Mouse (Mus musculus): Measurements from ENCODE around the gene Fgf14.
"Not testable (repeated sequence)": the region's sequence is repeated elsewhere in the genome, so short reads cannot be mapped to it uniquely, and the experiment has no call there.

Gene Fgf14

GRCm38 (mm10) chr14:124676506-124677177, at the start of gene Fgf14:
Fgf14 (minus strand) TSS chr14:124677127.
- no peak for DNase-seq (ENCODE audit: low spot score)

DNA sequence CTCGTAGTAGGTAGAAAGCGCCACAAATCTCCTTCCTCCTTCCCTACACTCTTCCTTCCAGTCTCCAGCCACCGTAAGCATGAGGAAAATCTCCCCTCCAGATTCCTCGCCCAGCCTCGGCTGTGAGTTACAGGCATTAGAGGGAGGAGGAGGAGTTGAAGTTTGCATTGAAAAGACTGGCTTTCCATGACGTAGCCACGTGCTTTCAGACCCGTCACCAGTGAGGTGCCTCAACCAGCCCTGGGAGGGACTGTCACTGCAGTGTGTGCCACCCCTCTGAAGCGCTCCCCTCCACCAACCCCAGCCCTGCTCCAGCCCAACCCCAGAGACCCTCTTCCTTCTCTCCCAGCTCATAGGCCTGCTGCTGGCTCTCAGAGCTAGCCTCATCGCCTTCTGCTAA, 452 bp upstream of the Fgf14 start:
- no peak for DNase-seq (ENCODE audit: low spot score)

DNA sequence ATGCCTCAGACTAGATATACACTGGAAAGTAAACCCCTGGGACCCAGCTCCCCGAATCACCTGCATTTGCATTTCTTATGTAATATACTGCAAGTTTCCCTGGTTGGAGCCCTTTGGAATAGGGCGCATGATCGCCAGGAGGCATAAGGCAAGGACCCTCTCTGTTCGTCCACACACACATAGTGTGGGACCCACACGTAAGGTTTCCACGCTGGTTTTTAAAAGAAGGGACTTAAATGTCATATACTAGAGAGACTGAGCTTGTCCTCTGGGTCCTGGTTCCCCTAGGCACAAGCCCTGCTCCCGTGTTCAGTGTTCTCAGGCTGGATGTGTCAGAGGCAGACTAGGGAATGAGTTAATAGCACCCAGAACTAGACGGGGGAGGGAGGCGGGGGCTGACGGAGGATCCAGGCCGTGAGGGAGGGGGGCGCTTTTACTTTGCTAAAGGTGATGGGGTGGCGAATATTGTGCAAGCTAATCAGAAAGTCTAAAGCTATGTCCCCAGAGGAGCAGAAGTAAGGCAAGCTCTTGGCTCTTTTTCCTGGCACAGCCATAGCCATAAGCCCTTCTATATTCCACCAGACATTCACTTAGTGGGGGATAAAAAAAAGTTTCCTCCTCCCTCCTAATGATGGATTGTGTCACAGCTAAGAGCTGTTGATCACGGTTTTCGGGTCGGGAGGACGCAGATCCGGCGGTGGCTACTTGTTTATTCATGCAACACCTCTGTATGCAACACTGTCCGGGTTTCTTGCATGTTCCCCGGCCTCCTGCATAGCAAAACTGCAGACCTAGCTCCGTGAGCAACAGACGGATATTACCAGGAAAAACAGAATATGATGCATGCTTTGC, 1.0 kb downstream of the Fgf14 start:
- DNase-seq (ENCODE audit: low spot score), result no peak

DNA sequence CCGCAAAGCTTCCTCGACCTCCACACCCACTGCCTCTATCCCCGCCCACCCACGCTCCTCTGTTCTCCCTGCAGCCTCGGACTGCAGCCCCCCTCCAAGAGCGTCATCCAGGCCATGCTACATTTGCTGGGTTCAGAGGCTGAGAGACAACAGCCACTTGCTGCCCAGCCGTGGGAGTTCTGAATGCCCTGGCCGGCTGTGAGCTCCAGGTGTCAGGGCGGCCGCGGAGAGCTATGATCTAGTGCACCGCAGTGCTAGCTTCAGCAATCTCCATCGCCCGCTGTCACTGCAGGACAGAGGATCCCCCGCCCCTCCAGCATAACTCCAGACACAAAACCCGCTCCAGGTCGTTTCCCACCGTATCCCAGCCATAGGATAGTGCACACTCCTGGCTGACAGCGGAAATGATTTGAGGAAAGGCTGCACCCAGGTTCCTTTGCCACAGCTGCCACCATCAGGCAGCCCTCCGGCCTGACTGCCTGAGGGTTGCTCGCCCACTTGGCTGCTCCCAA, 1.7 kb downstream of the Fgf14 start:
- DNase-seq (ENCODE audit: low spot score), result no peak

GRCm38 (mm10) chr14:124674536-124675141, 2.3 kb downstream of the Fgf14 start:
- DNase-seq (ENCODE audit: low spot score), result no peak

GRCm38 (mm10) chr14:124669739-124670138, 7.2 kb downstream of the Fgf14 start:
- DNase-seq (ENCODE audit: low spot score), result no peak

GRCm38 (mm10) chr14:124642822-124643221, 34.1 kb downstream of the Fgf14 start:
- no peak for DNase-seq (ENCODE audit: low spot score)

GRCm38 (mm10) chr14:124634881-124635280, 42.0 kb downstream of the Fgf14 start:
- no peak for DNase-seq (ENCODE audit: low spot score)

- no peak for DNase-seq (ENCODE audit: low spot score)
Measured at GRCm38 (mm10) chr14:124613473-124613872, 63.5 kb downstream of the Fgf14 start.

- DNase-seq (ENCODE audit: low spot score), result no peak
Measured at GRCm38 (mm10) chr14:124606036-124606711, 70.8 kb downstream of the Fgf14 start.

DNA sequence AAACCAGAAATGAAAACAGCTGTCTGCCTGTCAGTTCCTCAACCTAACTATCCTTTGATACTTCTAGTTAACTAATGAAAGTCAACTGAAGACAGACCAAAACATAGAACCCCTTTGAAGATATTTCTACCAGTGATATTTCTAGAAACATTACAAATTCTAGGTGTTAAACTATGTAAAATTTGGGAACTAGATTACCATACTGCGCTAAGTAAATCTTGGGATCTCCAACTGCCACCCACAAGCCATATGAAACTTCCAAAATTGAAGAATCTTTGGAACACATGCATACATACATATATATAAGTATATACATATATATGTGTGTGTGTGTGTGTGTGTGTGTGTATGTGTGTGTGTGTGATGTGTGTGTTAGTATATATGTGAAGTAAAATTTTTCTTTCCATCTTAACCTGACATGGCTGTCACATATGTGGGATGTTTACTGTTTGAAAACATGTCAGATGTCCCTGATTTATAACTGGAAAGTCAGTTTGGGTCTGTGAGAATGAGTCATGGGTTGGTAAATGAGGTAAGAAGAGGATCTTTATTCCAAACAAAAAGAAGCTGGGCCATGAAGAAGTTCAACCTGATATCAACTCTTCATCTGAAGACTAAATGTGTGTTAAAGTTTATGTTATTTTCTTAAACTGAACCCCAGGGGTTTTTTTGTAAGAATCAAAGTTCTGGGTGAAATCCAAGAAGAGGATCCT, 71.7 kb downstream of the Fgf14 start:
- DNase-seq (ENCODE audit: low spot score), result no peak

GRCm38 (mm10) chr14:124576571-124576970, 100.4 kb downstream of the Fgf14 start:
- no peak for DNase-seq (ENCODE audit: low spot score)

DNA sequence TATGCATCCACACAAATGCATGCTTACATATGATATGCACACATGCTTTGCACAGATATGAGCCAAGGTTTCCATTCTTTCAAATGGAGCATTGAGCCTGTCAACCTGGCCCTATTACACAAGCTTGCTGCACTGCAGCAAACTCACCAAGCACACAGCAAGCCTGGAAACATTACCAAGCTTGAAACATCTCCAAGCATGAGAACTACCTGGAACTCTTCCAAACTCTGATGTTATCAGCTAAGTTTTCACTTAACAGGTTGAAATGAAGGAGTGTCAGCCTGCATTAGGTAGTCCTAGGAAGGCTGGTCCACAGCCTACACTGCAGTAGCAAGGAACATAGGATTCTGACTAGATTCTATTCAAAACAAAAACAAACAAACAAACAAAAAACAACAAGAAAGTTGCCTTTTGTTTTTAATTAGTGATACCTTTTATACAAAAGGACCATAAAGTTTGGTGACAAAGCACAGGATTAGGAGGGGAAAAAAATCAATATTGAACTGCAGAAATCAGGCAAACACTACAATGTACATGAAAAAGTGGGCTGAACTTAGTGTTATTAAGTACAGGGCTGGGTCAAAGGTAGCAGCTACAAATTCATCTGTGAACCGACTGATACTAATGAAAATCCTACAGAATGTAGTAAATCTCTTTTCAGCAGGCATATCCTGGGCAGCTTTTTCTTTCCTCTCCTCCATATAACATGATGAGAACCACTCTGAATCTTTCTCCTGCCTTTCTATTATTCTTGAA, 101.6 kb downstream of the Fgf14 start:
- DNase-seq (ENCODE audit: low spot score), result no peak

DNA sequence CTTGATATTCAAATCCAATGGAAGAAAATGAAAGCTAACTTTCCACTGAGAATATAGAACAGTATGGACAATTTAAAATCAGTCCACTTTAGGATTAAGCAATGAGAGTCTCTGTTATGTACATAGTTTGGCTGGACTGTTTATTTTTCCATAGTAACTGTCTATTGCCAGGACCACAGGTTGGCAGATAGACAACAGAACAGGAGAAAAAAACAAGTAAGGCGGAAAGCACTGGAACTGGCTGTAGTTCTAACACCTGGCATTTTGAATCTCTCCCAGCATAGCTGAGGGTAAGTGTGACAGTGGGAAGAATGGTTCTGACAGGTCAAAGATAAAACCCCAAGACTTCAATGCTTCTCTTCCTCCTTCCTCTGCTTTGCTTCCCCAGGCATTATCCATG, 110.5 kb downstream of the Fgf14 start:
- DNase-seq (ENCODE audit: low spot score), result no peak

DNA sequence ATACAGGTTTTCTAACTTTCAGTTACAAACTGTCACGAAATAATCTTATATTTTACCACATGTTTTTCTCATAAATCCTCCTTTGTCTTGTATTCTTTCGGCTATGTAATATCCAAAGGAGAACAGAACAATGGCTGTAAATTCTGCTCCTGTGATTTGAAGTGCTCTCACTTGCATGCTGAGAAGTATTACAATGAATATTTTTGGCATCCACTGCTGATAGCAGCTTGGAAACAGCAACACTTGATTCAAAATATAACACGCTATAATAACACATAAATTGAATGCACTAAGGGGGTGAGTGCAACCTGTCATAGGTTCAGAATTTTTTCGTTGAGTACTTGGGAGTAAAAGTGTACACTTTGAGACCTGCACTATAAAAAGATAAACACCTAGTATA, 115.4 kb downstream of the Fgf14 start:
- DNase-seq (ENCODE audit: low spot score), result no peak

DNA sequence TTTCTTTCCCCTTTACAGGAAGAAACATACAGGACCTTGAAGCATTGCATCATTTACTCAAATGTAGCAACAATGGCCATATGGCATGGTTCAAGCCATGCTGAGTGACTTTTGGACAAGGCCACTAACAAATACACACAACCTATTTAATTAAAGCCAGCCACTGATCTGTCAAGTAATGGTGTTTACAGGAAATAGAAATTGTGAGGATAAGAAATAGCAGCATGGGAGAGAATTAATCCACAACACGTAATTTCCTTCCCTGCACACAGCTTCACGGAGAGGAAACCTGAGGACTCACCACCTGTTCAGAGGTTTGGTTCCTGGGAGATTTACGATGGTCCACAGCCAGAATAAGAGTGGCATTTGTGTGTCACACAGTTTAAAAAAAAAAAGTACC, 140.8 kb downstream of the Fgf14 start:
- no peak for DNase-seq (ENCODE audit: low spot score)

- DNase-seq (ENCODE audit: low spot score), result not testable (repeated sequence)
Measured at GRCm38 (mm10) chr14:124535376-124535775, 141.6 kb downstream of the Fgf14 start.

GRCm38 (mm10) chr14:124532051-124532450, 144.9 kb downstream of the Fgf14 start:
- no peak for DNase-seq (ENCODE audit: low spot score)

DNA sequence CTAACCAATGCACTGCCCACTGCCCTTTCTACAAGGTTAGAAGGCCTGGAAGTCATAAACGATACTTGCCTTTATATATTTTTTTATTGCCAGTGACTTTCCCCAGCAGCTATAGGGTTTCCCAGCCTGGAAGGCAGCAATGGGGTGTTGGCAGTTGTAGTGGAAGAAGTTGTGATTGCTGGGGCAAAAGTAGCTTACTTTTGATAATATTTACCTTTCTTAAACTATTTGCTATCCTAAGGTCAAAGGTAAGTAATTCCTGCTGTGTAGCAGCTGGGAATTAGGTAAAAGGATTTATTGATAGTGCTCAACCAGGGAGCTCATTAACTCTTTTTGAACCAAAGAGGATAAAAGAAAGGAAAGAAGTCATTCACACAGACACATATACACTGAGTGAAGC, 164.9 kb downstream of the Fgf14 start:
- no peak for DNase-seq (ENCODE audit: low spot score)

- DNase-seq (ENCODE audit: low spot score), result no peak
Measured at GRCm38 (mm10) chr14:124488971-124489370, 188.0 kb downstream of the Fgf14 start.

GRCm38 (mm10) chr14:124485261-124485660, 191.7 kb downstream of the Fgf14 start:
- no peak for DNase-seq (ENCODE audit: low spot score)
